Mouse (Mus musculus): ENCODE data around the gene Msl2. TPM values are rescaled to one million over a fixed set of nuclear protein-coding genes. Genes with fewer than 3 reads are reported as not detected.
A peak's percentile ranks its signal among the peaks of the same experiment; 100 is the strongest.

Gene Msl2
- total RNA-seq, 1 experiment = 21.3 TPM

GRCm38 (mm10) chr9:101053279-101053678 lies 20.6 kb upstream of the Msl2 start:
- Histone ChIP-seq H3K36me3 (ENCODE audit: control insufficient read depth, insufficient read depth, low read length, poor library complexity, severe bottlenecking) (no peaks in the 10 kb centered on the region), H3K27ac (ENCODE audit: insufficient read depth, low read depth, low read length, poor library complexity, severe bottlenecking) (no peak overlapping the region), H3K4me1 (ENCODE audit: control insufficient read depth in 2 of 2, insufficient read depth in 2 of 2, low read length in 2 of 2, poor library complexity in 1 of 2) (no peaks in the 10 kb centered on the region), H3K4me3 (ENCODE audit: insufficient read depth in 1 of 2, low read depth in 1 of 2, low read length in 2 of 2, poor library complexity in 1 of 2, severe bottlenecking in 1 of 2) (no peak overlapping the region), H3K9ac (ENCODE audit: insufficient read depth, low read depth, low read length, poor library complexity, severe bottlenecking) (no peak overlapping the region), H3K9me3 (ENCODE audit: control insufficient read depth, insufficient read depth, low read depth, low read length) (no peaks in the 10 kb centered on the region)
- TF ChIP-seq ZC3H11A (IDR thresholded peaks at IDR 0.05; ENCODE audit: borderline replicate concordance, low read depth, low read length) = no peak
- TF ChIP-seq MAFK (IDR thresholded peaks at IDR 0.05; ENCODE audit: insufficient read depth, low read depth, low read length) = no peak
- TF ChIP-seq CHD2 (IDR thresholded peaks at IDR 0.05; ENCODE audit: low read depth, low read length) = no peak
- TF ChIP-seq ZNF384 (IDR thresholded peaks at IDR 0.05; ENCODE audit: low read depth, low read length) = no peak
- no peak for TF ChIP-seq HCFC1 (IDR thresholded peaks at IDR 0.05; ENCODE audit: borderline replicate concordance, insufficient read depth, low read length)
- in situ Hi-C loops (cut with MboI; ENCODE audit: low sequenced_read_pairs in 2 of 2, unreplicated experiment in 2 of 2) = no loop called here
- no peak for DNase-seq (ENCODE audit: low read depth, low spot score)

- no peaks in the 10 kb centered on the region for H3K9me3 ChIP-seq (ENCODE audit: control insufficient read depth, insufficient read depth, low read depth, low read length)
- no peak overlapping the region for H3K9ac ChIP-seq (ENCODE audit: insufficient read depth, low read depth, low read length, poor library complexity, severe bottlenecking)
- TF ChIP-seq HCFC1 (IDR thresholded peaks at IDR 0.05; ENCODE audit: borderline replicate concordance, insufficient read depth, low read length) = no peak
- no peak for TF ChIP-seq ZNF384 (IDR thresholded peaks at IDR 0.05; ENCODE audit: low read depth, low read length)
- TF ChIP-seq ZC3H11A (IDR thresholded peaks at IDR 0.05; ENCODE audit: borderline replicate concordance, low read depth, low read length) = no peak
- no peak for TF ChIP-seq CHD2 (IDR thresholded peaks at IDR 0.05; ENCODE audit: low read depth, low read length)
- TF ChIP-seq MAFK (IDR thresholded peaks at IDR 0.05; ENCODE audit: insufficient read depth, low read depth, low read length) = no peak
- H3K4me1 ChIP-seq (ENCODE audit: control insufficient read depth in 2 of 2, insufficient read depth in 2 of 2, low read length in 2 of 2, poor library complexity in 1 of 2) = peaks cover 2 to 8% of the 10 kb centered on the region in 2 experiments; a peak in 3 of 4 replicates
- no peaks in the 10 kb centered on the region for H3K36me3 ChIP-seq (ENCODE audit: control insufficient read depth, insufficient read depth, low read length, poor library complexity, severe bottlenecking)
- no peak for DNase-seq (ENCODE audit: low read depth, low spot score)
- in situ Hi-C loops (cut with MboI; ENCODE audit: low sequenced_read_pairs in 2 of 2, unreplicated experiment in 2 of 2) = no loop called here
- H3K27ac ChIP-seq (ENCODE audit: insufficient read depth, low read depth, low read length, poor library complexity, severe bottlenecking) = no peak overlapping the region
- H3K4me3 ChIP-seq (ENCODE audit: insufficient read depth in 1 of 2, low read depth in 1 of 2, low read length in 2 of 2, poor library complexity in 1 of 2, severe bottlenecking in 1 of 2) = no peak overlapping the region
Measured at GRCm38 (mm10) chr9:101057156-101057555, 16.7 kb upstream of the Msl2 start.

- peak overlapping the region; percentile 1; the same call in 1 of the 2 replicates for H3K9ac ChIP-seq (ENCODE audit: insufficient read depth, low read depth, low read length, poor library complexity, severe bottlenecking)
Measured at GRCm38 (mm10) chr9:101061035-101061434, 12.9 kb upstream of the Msl2 start.

GRCm38 (mm10) chr9:101062253-101062780 lies 11.6 kb upstream of the Msl2 start:
- Histone ChIP-seq H3K36me3 (ENCODE audit: control insufficient read depth, insufficient read depth, low read length, poor library complexity, severe bottlenecking) (no peaks in the 10 kb centered on the region), H3K9ac (ENCODE audit: insufficient read depth, low read depth, low read length, poor library complexity, severe bottlenecking) (no peak overlapping the region; the same call in 1 of the 2 replicates), H3K27ac (ENCODE audit: insufficient read depth, low read depth, low read length, poor library complexity, severe bottlenecking) (peak overlapping the region; percentile 8; the same call in 1 of the 2 replicates), H3K4me3 (ENCODE audit: insufficient read depth in 1 of 2, low read depth in 1 of 2, low read length in 2 of 2, poor library complexity in 1 of 2, severe bottlenecking in 1 of 2) (no peak overlapping the region), H3K9me3 (ENCODE audit: control insufficient read depth, insufficient read depth, low read depth, low read length) (no peaks in the 10 kb centered on the region), H3K4me1 (ENCODE audit: control insufficient read depth in 2 of 2, insufficient read depth in 2 of 2, low read length in 2 of 2, poor library complexity in 1 of 2) (peaks cover 5 to 12% of the 10 kb centered on the region in 2 experiments; a peak in 3 of 4 replicates)
- no peak for DNase-seq (ENCODE audit: low read depth, low spot score)
- in situ Hi-C loops (cut with MboI; ENCODE audit: low sequenced_read_pairs in 2 of 2, unreplicated experiment in 2 of 2) = no loop called here
- TF ChIP-seq ZNF384 (IDR thresholded peaks at IDR 0.05; ENCODE audit: low read depth, low read length) = no peak
- no peak for TF ChIP-seq HCFC1 (IDR thresholded peaks at IDR 0.05; ENCODE audit: borderline replicate concordance, insufficient read depth, low read length)
- no peak for TF ChIP-seq ZC3H11A (IDR thresholded peaks at IDR 0.05; ENCODE audit: borderline replicate concordance, low read depth, low read length)
- TF ChIP-seq CHD2 (IDR thresholded peaks at IDR 0.05; ENCODE audit: low read depth, low read length) = no peak

More at GRCm38 (mm10) chr9:101061035-101061434, 12.9 kb upstream of the Msl2 start:
- no peak for TF ChIP-seq ZNF384 (IDR thresholded peaks at IDR 0.05; ENCODE audit: low read depth, low read length)
- TF ChIP-seq CHD2 (IDR thresholded peaks at IDR 0.05; ENCODE audit: low read depth, low read length) = no peak
- no peak for TF ChIP-seq MAFK (IDR thresholded peaks at IDR 0.05; ENCODE audit: insufficient read depth, low read depth, low read length)
- Histone ChIP-seq H3K4me3 (ENCODE audit: insufficient read depth in 1 of 2, low read depth in 1 of 2, low read length in 2 of 2, poor library complexity in 1 of 2, severe bottlenecking in 1 of 2) (no peak overlapping the region), H3K4me1 (ENCODE audit: control insufficient read depth in 2 of 2, insufficient read depth in 2 of 2, low read length in 2 of 2, poor library complexity in 1 of 2) (peaks cover 5 to 12% of the 10 kb centered on the region in 2 experiments; a peak in 3 of 4 replicates), H3K9me3 (ENCODE audit: control insufficient read depth, insufficient read depth, low read depth, low read length) (no peaks in the 10 kb centered on the region), H3K36me3 (ENCODE audit: control insufficient read depth, insufficient read depth, low read length, poor library complexity, severe bottlenecking) (no peaks in the 10 kb centered on the region), H3K27ac (ENCODE audit: insufficient read depth, low read depth, low read length, poor library complexity, severe bottlenecking) (no peak overlapping the region; the same call in 1 of the 2 replicates)
- DNase-seq (ENCODE audit: low read depth, low spot score) = no peak
- in situ Hi-C loops (cut with MboI; ENCODE audit: low sequenced_read_pairs in 2 of 2, unreplicated experiment in 2 of 2) = no loop called here

Data from ES-E14 (cell line).